Mouse (Mus musculus): ENCODE data around the gene Xbp1. TPM values are rescaled to one million over a fixed set of nuclear protein-coding genes. Genes with fewer than 3 reads are reported as not detected.
"Not testable (repeated sequence)": the region's sequence is repeated elsewhere in the genome, so short reads cannot be mapped to it uniquely, and the experiment has no call there.

Xbp1 gene
- polyA plus RNA-seq, 1 experiment from 2014 or later: 164 TPM

DNA sequence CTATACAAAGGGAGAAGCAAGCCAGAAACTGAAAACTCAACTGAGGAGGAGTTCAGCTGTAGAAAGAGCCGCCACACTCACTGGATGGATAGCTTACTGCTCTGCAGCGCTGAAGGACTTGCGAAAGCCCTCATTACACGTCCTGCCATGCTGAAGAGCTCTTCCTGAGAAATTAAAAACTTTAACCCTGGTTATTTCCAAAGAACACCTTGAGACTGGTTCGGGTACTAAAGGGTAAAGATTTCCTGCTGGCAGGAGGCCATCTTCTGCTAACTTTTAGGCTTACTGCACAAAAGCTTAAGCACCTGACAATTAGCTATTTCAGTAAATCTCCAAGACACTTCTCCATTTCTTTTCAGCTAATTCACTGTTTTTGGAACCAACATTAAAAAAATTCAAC, 9.7 kb downstream of the Xbp1 start:
- Histone ChIP-seq H3K4me1 (ENCODE audit: control insufficient read depth, insufficient read depth, low read length) (no peaks in the 10 kb centered on the region), H3K9me3 (ENCODE audit: control insufficient read depth, low read depth, low read length) (no peaks in the 10 kb centered on the region), H3K27ac (ENCODE audit: low read length) (no peak overlapping the region), H3K4me2 (replicated peaks; ENCODE audit: low read depth, low read length) (no peak overlapping the region), H3K36me3 (ENCODE audit: control insufficient read depth, insufficient read depth, low read length) (peaks cover 78% of the 10 kb centered on the region), H3K9ac (replicated peaks; ENCODE audit: low read depth, low read length) (no peak overlapping the region), H3K27me3 (ENCODE audit: control insufficient read depth, insufficient read depth, low read length) (no peaks in the 10 kb centered on the region), H3K4me3 (ENCODE audit: low read depth, low read length) (no peak overlapping the region)
- no peak for ATAC-seq (ENCODE audit: insufficient number of reproducible peaks, insufficient read depth, low FRiP score, low read depth)
- 77% methylated on average over 5 of the region's 5 CpGs for WGBS

DNA sequence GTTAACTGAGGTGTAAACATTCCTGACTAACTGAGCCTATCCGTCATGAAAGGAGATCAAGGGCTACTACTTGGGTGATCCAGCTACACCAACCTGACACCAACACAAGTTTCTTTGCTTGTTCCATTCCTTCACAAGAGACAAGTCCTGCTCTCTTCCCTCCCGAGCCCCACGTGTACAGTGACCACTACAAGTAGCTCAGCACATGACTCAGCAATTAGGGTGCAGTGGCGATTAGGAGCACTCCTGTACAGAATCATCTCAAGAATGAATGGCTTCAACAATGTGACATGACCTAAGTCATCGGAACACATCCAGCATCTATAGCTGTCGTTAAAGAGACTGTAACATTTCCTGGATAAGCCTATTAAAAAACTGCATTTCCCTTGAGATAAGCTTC, 10.3 kb downstream of the Xbp1 start:
- no peaks in the 10 kb centered on the region for H3K27me3 ChIP-seq (ENCODE audit: control insufficient read depth, insufficient read depth, low read length)
- H3K36me3 ChIP-seq (ENCODE audit: control insufficient read depth, insufficient read depth, low read length): peaks cover 73% of the 10 kb centered on the region
- H3K9ac ChIP-seq (replicated peaks; ENCODE audit: low read depth, low read length): no peak overlapping the region
- H3K4me2 ChIP-seq (replicated peaks; ENCODE audit: low read depth, low read length): no peak overlapping the region
- H3K4me1 ChIP-seq (ENCODE audit: control insufficient read depth, insufficient read depth, low read length): no peaks in the 10 kb centered on the region
- 65% methylated on average over 6 of the region's 6 CpGs for WGBS
- H3K4me3 ChIP-seq (ENCODE audit: low read depth, low read length): no peak overlapping the region
- ATAC-seq (ENCODE audit: insufficient number of reproducible peaks, insufficient read depth, low FRiP score, low read depth): no peak
- H3K27ac ChIP-seq (ENCODE audit: low read length): no peak overlapping the region
- H3K9me3 ChIP-seq (ENCODE audit: control insufficient read depth, low read depth, low read length): no peaks in the 10 kb centered on the region

- Histone ChIP-seq H3K4me1 (ENCODE audit: control insufficient read depth, insufficient read depth, low read length) (no peaks in the 10 kb centered on the region), H3K4me2 (replicated peaks; ENCODE audit: low read depth, low read length) (no peak overlapping the region), H3K9ac (replicated peaks; ENCODE audit: low read depth, low read length) (no peak overlapping the region), H3K36me3 (ENCODE audit: control insufficient read depth, insufficient read depth, low read length) (peaks cover 60% of the 10 kb centered on the region), H3K27me3 (ENCODE audit: control insufficient read depth, insufficient read depth, low read length) (no peaks in the 10 kb centered on the region), H3K9me3 (ENCODE audit: control insufficient read depth, low read depth, low read length) (no peaks in the 10 kb centered on the region), H3K4me3 (ENCODE audit: low read depth, low read length) (no peak overlapping the region), H3K27ac (ENCODE audit: low read length) (no peak overlapping the region)
- 76% methylated on average over 5 of the region's 5 CpGs for WGBS
- ATAC-seq (ENCODE audit: insufficient number of reproducible peaks, insufficient read depth, low FRiP score, low read depth): no peak
These were observed 12.6 kb downstream of the Xbp1 start for GRCm38 (mm10) chr11:5533108-5533507.

GRCm38 (mm10) chr11:5537454-5537853, 17.0 kb downstream of the Xbp1 start:
- H3K9me3 ChIP-seq (ENCODE audit: control insufficient read depth, low read depth, low read length); H3K9ac ChIP-seq (replicated peaks; ENCODE audit: low read depth, low read length); H3K4me3 ChIP-seq (ENCODE audit: low read depth, low read length); H3K27ac ChIP-seq (ENCODE audit: low read length); ATAC-seq (ENCODE audit: insufficient number of reproducible peaks, insufficient read depth, low FRiP score, low read depth); H3K27me3 ChIP-seq (ENCODE audit: control insufficient read depth, insufficient read depth, low read length); H3K4me2 ChIP-seq (replicated peaks; ENCODE audit: low read depth, low read length): not testable (repeated sequence)
- H3K4me1 ChIP-seq (ENCODE audit: control insufficient read depth, insufficient read depth, low read length): peaks cover 15% of the 10 kb centered on the region
- WGBS: 85% methylated on average over 4 of the region's 4 CpGs
- H3K36me3 ChIP-seq (ENCODE audit: control insufficient read depth, insufficient read depth, low read length): peaks cover 47% of the 10 kb centered on the region

DNA sequence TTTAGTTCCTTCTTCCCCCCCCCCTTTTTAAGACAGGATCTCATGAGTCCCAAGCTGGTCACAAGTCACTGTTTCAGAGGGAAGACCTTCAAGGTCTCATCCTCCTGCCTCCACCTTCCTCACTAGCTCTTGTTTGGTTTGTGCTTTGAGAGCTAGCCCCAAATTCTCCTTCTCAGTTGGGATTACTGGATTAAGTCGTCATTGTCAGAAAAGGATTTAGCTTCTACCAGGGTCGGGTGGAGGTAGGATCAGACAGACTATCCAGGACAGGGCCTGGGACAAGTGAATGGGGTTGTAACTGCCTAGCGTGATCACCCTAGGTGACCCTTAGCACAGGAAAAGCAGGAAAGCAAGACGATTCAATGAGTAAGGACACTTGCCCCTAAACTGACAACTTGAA, 19.9 kb downstream of the Xbp1 start:
- H3K4me3 ChIP-seq (ENCODE audit: low read depth, low read length): peak overlapping the region; percentile 93
- H3K4me2 ChIP-seq (replicated peaks; ENCODE audit: low read depth, low read length): peak overlapping the region; percentile 73
- no peaks in the 10 kb centered on the region for H3K9me3 ChIP-seq (ENCODE audit: control insufficient read depth, low read depth, low read length)
- H3K27me3 ChIP-seq (ENCODE audit: control insufficient read depth, insufficient read depth, low read length): no peaks in the 10 kb centered on the region
- ATAC-seq (ENCODE audit: insufficient number of reproducible peaks, insufficient read depth, low FRiP score, low read depth): no peak
- no peak overlapping the region for H3K9ac ChIP-seq (replicated peaks; ENCODE audit: low read depth, low read length)
- H3K27ac ChIP-seq (ENCODE audit: low read length): no peak overlapping the region
- peaks cover 21% of the 10 kb centered on the region for H3K36me3 ChIP-seq (ENCODE audit: control insufficient read depth, insufficient read depth, low read length)
- whole genome bisulfite sequencing: 48% methylated on average over 4 of the region's 4 CpGs
- H3K4me1 ChIP-seq (ENCODE audit: control insufficient read depth, insufficient read depth, low read length): peaks cover 15% of the 10 kb centered on the region

DNA sequence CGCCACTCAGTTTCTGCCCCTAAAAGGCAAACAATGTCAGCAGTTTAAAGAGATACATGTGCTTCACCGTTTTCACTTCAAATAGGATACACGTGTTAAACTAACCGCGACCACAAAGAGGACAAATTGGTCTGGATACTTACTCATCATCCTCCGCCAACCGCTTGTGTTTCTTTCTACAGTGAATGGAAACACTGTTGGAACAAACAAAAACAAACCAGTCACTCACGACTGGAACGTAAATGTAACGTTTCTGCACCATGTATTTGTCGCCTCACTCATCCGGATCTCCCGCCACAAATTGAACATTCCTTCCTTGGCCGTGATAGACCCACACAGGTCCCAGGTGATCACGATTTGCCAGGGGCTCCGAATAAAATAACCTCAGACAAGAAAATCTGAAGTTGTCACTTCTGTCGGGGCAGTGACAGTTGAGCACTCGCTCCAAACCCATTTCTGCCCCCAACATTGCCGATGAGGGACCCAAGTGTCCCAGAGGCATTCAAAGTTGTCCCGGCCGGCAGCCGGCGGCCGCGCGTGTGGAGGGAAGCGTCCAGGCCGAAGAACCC, 20.9 kb downstream of the Xbp1 start:
- Histone ChIP-seq H3K4me2 (replicated peaks; ENCODE audit: low read depth, low read length) (peak overlapping the region; percentile 73), H3K4me3 (ENCODE audit: low read depth, low read length) (peak overlapping the region; percentile 93), H3K27ac (ENCODE audit: low read length) (peak overlapping the region; percentile 76; the same call in 1 of the 2 replicates), H3K4me1 (ENCODE audit: control insufficient read depth, insufficient read depth, low read length) (peaks cover 15% of the 10 kb centered on the region), H3K9me3 (ENCODE audit: control insufficient read depth, low read depth, low read length) (no peaks in the 10 kb centered on the region), H3K9ac (replicated peaks; ENCODE audit: low read depth, low read length) (peak overlapping the region; percentile 96), H3K36me3 (ENCODE audit: control insufficient read depth, insufficient read depth, low read length) (peaks cover 19% of the 10 kb centered on the region), H3K27me3 (ENCODE audit: control insufficient read depth, insufficient read depth, low read length) (no peaks in the 10 kb centered on the region)
- 1% methylated on average over 28 of the region's 28 CpGs for WGBS
- 0 out of 2 replicates have a peak, but pooled peaks have one; percentile 8 for ATAC-seq (ENCODE audit: insufficient number of reproducible peaks, insufficient read depth, low FRiP score, low read depth)

DNA sequence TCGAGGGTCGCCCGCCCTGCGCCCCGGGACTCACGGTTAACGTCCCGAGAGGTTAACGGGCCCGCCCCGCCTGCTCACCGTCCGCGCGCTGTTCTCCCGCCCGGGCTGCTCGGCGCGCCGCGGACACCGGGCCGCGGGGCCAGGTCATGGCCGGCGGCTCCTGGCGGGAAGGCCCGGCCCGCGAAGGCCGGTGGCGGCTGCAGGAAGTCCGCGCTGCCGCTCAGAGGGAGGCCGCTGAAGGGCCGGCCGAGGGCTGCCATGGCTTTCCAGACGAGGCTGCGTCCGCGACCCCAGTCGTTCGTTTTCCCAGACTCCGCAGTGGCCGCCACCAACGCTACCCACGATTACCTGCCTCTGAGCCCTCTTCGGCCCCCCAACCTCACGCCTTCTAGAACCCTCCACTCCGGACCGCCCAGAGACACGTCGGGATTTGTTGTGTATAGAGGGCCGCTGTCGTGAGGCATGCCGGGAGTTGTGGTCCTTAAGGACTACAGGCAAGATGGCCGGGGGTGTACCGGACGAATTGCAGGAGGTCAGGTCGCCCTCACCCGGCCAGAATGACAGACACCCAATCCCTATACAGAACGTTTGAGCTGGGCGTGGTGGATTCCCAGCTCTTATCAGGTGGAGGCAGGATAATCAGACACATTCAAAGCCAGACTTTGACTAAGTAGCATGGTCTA, 21.5 kb downstream of the Xbp1 start, which contains the start of gene Ccdc117:
Gene Ccdc117, minus strand, starts transcription at position 389 of the 683 bp plus-strand sequence.
- Histone ChIP-seq H3K36me3 (ENCODE audit: control insufficient read depth, insufficient read depth, low read length) (peaks cover 16% of the 10 kb centered on the region), H3K4me1 (ENCODE audit: control insufficient read depth, insufficient read depth, low read length) (peaks cover 15% of the 10 kb centered on the region), H3K9ac (replicated peaks; ENCODE audit: low read depth, low read length) (peak within 1 kb of the TSS; percentile 96), H3K4me3 (ENCODE audit: low read depth, low read length) (peak within 1 kb of the TSS; percentile 93), H3K4me2 (replicated peaks; ENCODE audit: low read depth, low read length) (peak within 1 kb of the TSS; percentile 73), H3K9me3 (ENCODE audit: control insufficient read depth, low read depth, low read length) (no peaks in the 10 kb centered on the region), H3K27me3 (ENCODE audit: control insufficient read depth, insufficient read depth, low read length) (no peaks in the 10 kb centered on the region), H3K27ac (ENCODE audit: low read length) (peak within 1 kb of the TSS; percentile 76; the same call in 1 of the 2 replicates)
- peak; percentile 99 for ATAC-seq (ENCODE audit: insufficient number of reproducible peaks, insufficient read depth, low FRiP score, low read depth)
- under 1% methylated on average over 65 of the region's 65 CpGs for WGBS

DNA sequence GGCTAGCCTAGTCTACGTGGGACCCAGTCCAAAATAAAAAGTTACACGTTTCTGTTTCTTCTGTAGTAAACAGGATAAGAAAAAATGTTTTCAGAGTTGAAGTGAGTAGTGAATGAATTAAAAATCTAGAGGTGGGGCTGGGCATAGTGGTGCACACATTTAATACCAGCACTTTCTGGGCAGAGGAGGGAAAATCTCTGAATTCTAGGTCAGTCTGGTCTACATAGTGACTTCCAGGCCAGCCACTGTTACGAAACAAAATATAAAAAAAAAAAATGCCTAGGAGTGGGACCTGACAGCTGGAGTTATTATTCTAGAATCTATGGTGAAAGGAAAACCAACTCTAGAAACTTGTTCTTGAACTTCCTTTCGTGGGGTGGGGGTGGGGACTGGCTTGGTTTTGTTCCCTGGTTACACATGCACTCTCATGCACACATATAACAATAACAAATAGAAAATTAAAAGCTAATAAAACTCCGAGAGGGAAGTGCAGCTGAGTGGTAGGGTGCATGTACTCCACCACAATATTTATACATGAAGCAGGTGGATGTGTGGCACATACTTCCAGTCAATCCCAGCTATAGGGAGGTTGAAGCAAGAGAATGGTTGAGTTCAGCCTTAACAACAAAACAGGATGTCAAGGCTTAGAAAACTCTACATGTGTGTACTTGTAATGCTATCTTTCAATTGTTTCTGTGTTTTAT, 22.2 kb downstream of the Xbp1 start:
- H3K4me1 ChIP-seq (ENCODE audit: control insufficient read depth, insufficient read depth, low read length): peaks cover 15% of the 10 kb centered on the region
- H3K9me3 ChIP-seq (ENCODE audit: control insufficient read depth, low read depth, low read length): no peaks in the 10 kb centered on the region
- 49% methylated on average over 5 of the region's 5 CpGs for WGBS
- no peak overlapping the region for H3K9ac ChIP-seq (replicated peaks; ENCODE audit: low read depth, low read length)
- no peak overlapping the region for H3K27ac ChIP-seq (ENCODE audit: low read length)
- H3K36me3 ChIP-seq (ENCODE audit: control insufficient read depth, insufficient read depth, low read length): peaks cover 16% of the 10 kb centered on the region
- peak overlapping the region; percentile 73 for H3K4me2 ChIP-seq (replicated peaks; ENCODE audit: low read depth, low read length)
- no peaks in the 10 kb centered on the region for H3K27me3 ChIP-seq (ENCODE audit: control insufficient read depth, insufficient read depth, low read length)
- H3K4me3 ChIP-seq (ENCODE audit: low read depth, low read length): peak overlapping the region; percentile 93
- ATAC-seq (ENCODE audit: insufficient number of reproducible peaks, insufficient read depth, low FRiP score, low read depth): no peak
